18 mouse cellular contexts compared by ENCODE assay signal in genomic region chr4:125415308-125415707, GRCm38 (mm10).
"Had no signal": no experiment of that assay in that cellular context is flagged by ENCODE, and none has a peak within 500 bp of the region (broad histone marks: within the 10 kb centered on the region; RNA-seq: fewer than 3 reads in every experiment).

No protein-coding gene starts in this region.

- H3K4me3 ChIP-seq: liver, embryonic 15.5 days; lung, embryonic 15.5 days; megakaryocyte, embryonic 14.5 days; midbrain, embryonic 12.5 days; neural tube, embryonic 12.5 days; stomach, embryonic 15.5 days had no signal

- DNase-seq: liver, postnatal 0 days; lung, adult 2 months; lung, postnatal 14 days; lung, postnatal 36 days; right cerebral cortex, postnatal 14 days; thymus, adult 2 months; thymus, postnatal 25 days; thymus, postnatal 4 days had no signal

- ATAC-seq: liver, postnatal 0 days; lung, postnatal 0 days; midbrain, embryonic 16.5 days had no signal

- H3K4me1 ChIP-seq: liver, embryonic 15.5 days; lung, embryonic 15.5 days; stomach, embryonic 15.5 days had no signal

- H3K9ac ChIP-seq: liver, embryonic 15.5 days; liver, postnatal 0 days; lung, embryonic 15.5 days; midbrain, embryonic 12.5 days; neural tube, embryonic 12.5 days; stomach, embryonic 15.5 days had no signal

- H3K4me2 ChIP-seq: liver, embryonic 15.5 days; lung, embryonic 15.5 days; midbrain, embryonic 12.5 days; neural tube, embryonic 12.5 days; stomach, embryonic 15.5 days had no signal

- H3K36me3 ChIP-seq: liver, embryonic 15.5 days; lung, embryonic 15.5 days; midbrain, embryonic 12.5 days; neural tube, embryonic 12.5 days; stomach, embryonic 15.5 days had no signal

- H3K9me3 ChIP-seq: liver, embryonic 15.5 days; lung, embryonic 15.5 days; megakaryocyte, embryonic 14.5 days; midbrain, embryonic 12.5 days; neural tube, embryonic 12.5 days; stomach, embryonic 15.5 days had no signal

- H3K27me3 ChIP-seq: liver, embryonic 15.5 days; lung, embryonic 15.5 days; stomach, embryonic 15.5 days had no signal

- H3K27ac ChIP-seq: liver, embryonic 15.5 days; lung, embryonic 15.5 days; macrophage; midbrain, embryonic 12.5 days; neural tube, embryonic 12.5 days; stomach, embryonic 15.5 days; stomach, postnatal 0 days had no signal
